Mouse (Mus musculus) left cerebral cortex, adult 8-10 months (tissue): ENCODE results near the gene Pmf1. TPM values are rescaled to one million over a fixed set of nuclear protein-coding genes. Genes with fewer than 3 reads are reported as not detected.

Source experiments
- DNase-seq, 2 experiments: peaks; one replicate each; pipeline ENCODE4 v3.0.0; 2022; ENCODE audit warnings: low spot score in 2 of 2
- microRNA-seq, 2 experiments: library from miRNA; unstranded; fragments of <30 nt; microRNA quantifications; one replicate each; pipeline ENCODE4 v1.2.0; 2022
- total RNA-seq, 4 experiments: library from RNA; stranded (reverse); gene quantifications; 2 replicates each; pipeline ENCODE4 v1.2.4; 2022

Gene Pmf1
- total RNA-seq, 4 experiments from 2014 or later = 7.4 to 9.2 (median 7.8) TPM

GRCm38 (mm10) chr3:88359584-88359983 is 50.5 kb downstream of the Pmf1 start:
- DNase-seq = no peak

GRCm38 (mm10) chr3:88354396-88355165 is 55.5 kb downstream of the Pmf1 start:
- no peak for DNase-seq

- no peak for DNase-seq
These were observed 57.2 kb downstream of the Pmf1 start for GRCm38 (mm10) chr3:88352907-88353306.

GRCm38 (mm10) chr3:88350732-88351131 is 59.4 kb downstream of the Pmf1 start:
- no peak for DNase-seq

Small RNA genes lying within 50 kb of the gene (microRNA-seq; reads per million reads assigned to microRNA genes)
- 0.84 to 1.3 reads per million in 2 experiments for gene Mir7011

Other genes with a start within 250 kb of the Pmf1 start
- not detected for gene Rhbg, start 155.6 kb downstream of the Pmf1 start, total RNA-seq
- gene Gm38392, start 123.1 kb downstream of the Pmf1 start, total RNA-seq = under 1 TPM in 1 of 4 experiments, not detected in 3; 0.61 TPM
- 1 to 10 TPM; 3.1 to 6.6 (median 4.3) TPM for gene Tsacc, start 113.3 kb downstream of the Pmf1 start, total RNA-seq
- gene Cct3, start 113.2 kb downstream of the Pmf1 start, total RNA-seq = 100 to 1,000 TPM; 166 to 184 (median 173) TPM
- gene Glmp, start 85.3 kb downstream of the Pmf1 start, total RNA-seq = 100 to 1,000 TPM in 2 of 4 experiments, 10 to 100 TPM in 2; 97.4 to 106 (median 100) TPM
- gene Tmem79, start 74.2 kb downstream of the Pmf1 start, total RNA-seq = 1 to 10 TPM; 1.4 to 2.8 (median 1.8) TPM
- 10 to 100 TPM; 80.2 to 90.1 (median 83.9) TPM for gene Smg5, start 74.1 kb downstream of the Pmf1 start, total RNA-seq
- 10 to 100 TPM; 14.4 to 16.7 (median 14.8) TPM for gene Paqr6, start 45.7 kb downstream of the Pmf1 start, total RNA-seq
- gene Bglap3, start 37.6 kb downstream of the Pmf1 start, total RNA-seq = 1 to 10 TPM in 2 of 4 experiments, under 1 TPM in 2; 0.63 to 2.3 (median 1.3) TPM
- gene Bglap2, start 31.6 kb downstream of the Pmf1 start, total RNA-seq = 1 to 10 TPM in 3 of 4 experiments, not detected in 1; 1.1 to 1.8 (median 1.3) TPM
- 1 to 10 TPM in 1 of 4 experiments, not detected in 3; 2.8 TPM for gene Bglap, start 25.9 kb downstream of the Pmf1 start, total RNA-seq
- gene Slc25a44, start 14.8 kb upstream of the Pmf1 start, total RNA-seq = 10 to 100 TPM; 72.5 to 77.6 (median 75.9) TPM
- 10 to 100 TPM; 63.2 to 71.4 (median 66.8) TPM for gene Sema4a, start 50.9 kb upstream of the Pmf1 start, total RNA-seq
- gene Lmna, start 99.6 kb upstream of the Pmf1 start, total RNA-seq = 10 to 100 TPM; 50.1 to 67.5 (median 60.3) TPM
- 1 to 10 TPM; 2.3 to 3.1 (median 2.6) TPM for gene Mex3a, start 122.1 kb upstream of the Pmf1 start, total RNA-seq
- gene Rab25, start 138.0 kb upstream of the Pmf1 start, total RNA-seq = not detected
- gene Lamtor2, start 142.7 kb upstream of the Pmf1 start, total RNA-seq = 100 to 1,000 TPM; 102 to 133 (median 110) TPM
- 100 to 1,000 TPM; 121 to 142 (median 129) TPM for gene Ubqln4, start 143.4 kb upstream of the Pmf1 start, total RNA-seq
- 10 to 100 TPM; 85.5 to 93.2 (median 89.8) TPM for gene Ssr2, start 165.5 kb upstream of the Pmf1 start, total RNA-seq
- 100 to 1,000 TPM; 228 to 247 (median 232) TPM for gene Arhgef2, start 195.6 kb upstream of the Pmf1 start, total RNA-seq
- not detected for gene Rxfp4, start 242.8 kb upstream of the Pmf1 start, total RNA-seq